Mouse (Mus musculus): ENCODE measurements around the gene Bend5. TPM values are rescaled to one million over a fixed set of nuclear protein-coding genes. Genes with fewer than 3 reads are reported as not detected.

The Bend5 gene
- polyA plus RNA-seq, 1 experiment: 24.3 TPM

- no peak overlapping the region for H3K27ac ChIP-seq (ENCODE audit: insufficient read depth, low read depth, low read length)
- H3K4me1 ChIP-seq (ENCODE audit: control insufficient read depth, insufficient read depth, low read length): peaks cover 6% of the 10 kb centered on the region; the same call in 1 of the 2 replicates
- no peak overlapping the region for H3K4me3 ChIP-seq (ENCODE audit: insufficient read depth, low read depth, low read length)
- TF ChIP-seq POLR2A (IDR thresholded peaks at IDR 0.05; ENCODE audit: low read depth, low read length) (no peak), CTCF (conservative IDR thresholded peaks at IDR 0.05; ENCODE audit: insufficient read depth, insufficient read length, low read depth, low read length) (no peak)
- WGBS: 12% methylated on average over 2 of the region's 2 CpGs
- no peak for DNase-seq
- no peaks in the 10 kb centered on the region for H3K27me3 ChIP-seq (replicated peaks; ENCODE audit: control insufficient read depth, insufficient read depth, low read length)
- H3K36me3 ChIP-seq (ENCODE audit: control insufficient read depth, insufficient read depth, low read length): no peaks in the 10 kb centered on the region
These were observed 14.1 kb upstream of the Bend5 start for GRCm38 (mm10) chr4:111400676-111401075.

DNA sequence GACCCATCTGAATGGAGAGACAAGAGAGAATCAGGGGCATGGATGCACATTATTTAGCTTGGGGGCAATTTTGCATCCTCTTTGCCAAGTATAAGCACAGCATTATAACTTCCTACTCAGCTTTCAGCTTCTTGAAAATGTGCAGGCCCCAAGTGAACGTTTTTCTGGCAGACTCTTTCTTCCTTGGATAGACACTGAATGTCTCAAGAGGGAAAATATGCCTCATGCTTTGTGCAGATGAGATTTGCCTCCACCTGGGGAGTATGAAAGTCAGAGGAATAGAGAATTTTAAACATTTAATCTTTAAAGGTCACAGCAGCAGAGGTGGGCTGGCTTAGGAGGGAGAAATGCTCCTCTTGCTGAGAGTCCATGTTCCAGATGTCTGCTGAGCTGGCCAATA is 11.6 kb upstream of the Bend5 start:
- no peaks in the 10 kb centered on the region for H3K27me3 ChIP-seq (replicated peaks; ENCODE audit: control insufficient read depth, insufficient read depth, low read length)
- TF ChIP-seq CTCF (conservative IDR thresholded peaks at IDR 0.05; ENCODE audit: insufficient read depth, insufficient read length, low read depth, low read length) (no peak), POLR2A (IDR thresholded peaks at IDR 0.05; ENCODE audit: low read depth, low read length) (no peak)
- WGBS: 57% methylated on average over 1 of the region's 1 CpGs
- no peaks in the 10 kb centered on the region for H3K36me3 ChIP-seq (ENCODE audit: control insufficient read depth, insufficient read depth, low read length)
- no peaks in the 10 kb centered on the region; the same call in 1 of the 2 replicates for H3K4me1 ChIP-seq (ENCODE audit: control insufficient read depth, insufficient read depth, low read length)
- no peak overlapping the region for H3K4me3 ChIP-seq (ENCODE audit: insufficient read depth, low read depth, low read length)
- H3K27ac ChIP-seq (ENCODE audit: insufficient read depth, low read depth, low read length): no peak overlapping the region
- DNase-seq: no peak

DNA sequence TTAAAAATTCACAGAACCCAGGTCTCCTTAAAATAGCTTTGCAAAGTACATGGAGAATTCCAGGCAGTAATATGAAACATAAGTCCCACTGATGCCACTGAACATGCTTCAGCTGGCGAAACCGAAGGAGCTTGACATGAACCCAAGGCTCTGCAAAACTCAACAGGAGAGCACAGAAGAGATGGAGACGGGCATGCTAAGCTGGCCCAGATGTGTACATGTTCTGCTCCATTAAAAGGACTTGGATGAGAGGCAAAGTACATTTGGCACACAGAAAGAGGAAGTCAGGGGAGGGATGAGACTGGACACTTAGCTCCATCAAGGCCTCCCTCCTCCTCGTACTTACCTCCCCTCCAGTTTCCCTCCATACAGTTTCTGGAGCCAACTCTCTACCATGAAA is 4.1 kb upstream of the Bend5 start:
- WGBS: 50% methylated on average over 4 of the region's 4 CpGs
- DNase-seq: peak; percentile 87
- no peak for TF ChIP-seq CTCF (conservative IDR thresholded peaks at IDR 0.05; ENCODE audit: insufficient read depth, insufficient read length, low read depth, low read length)
- no peak for TF ChIP-seq POLR2A (IDR thresholded peaks at IDR 0.05; ENCODE audit: low read depth, low read length)
- Histone ChIP-seq H3K4me1 (ENCODE audit: control insufficient read depth, insufficient read depth, low read length) (peaks cover 7% of the 10 kb centered on the region; the same call in 1 of the 2 replicates), H3K36me3 (ENCODE audit: control insufficient read depth, insufficient read depth, low read length) (no peaks in the 10 kb centered on the region), H3K27ac (ENCODE audit: insufficient read depth, low read depth, low read length) (peak overlapping the region; percentile 92), H3K4me3 (ENCODE audit: insufficient read depth, low read depth, low read length) (peak overlapping the region; percentile 51), H3K27me3 (replicated peaks; ENCODE audit: control insufficient read depth, insufficient read depth, low read length) (no peaks in the 10 kb centered on the region)

- peak overlapping the region; percentile 87 for H3K27ac ChIP-seq (ENCODE audit: insufficient read depth, low read depth, low read length)
- DNase-seq: peak; percentile 71
These were observed 407 bp upstream of the Bend5 start for GRCm38 (mm10) chr4:111414399-111414798.

GRCm38 (mm10) chr4:111416126-111416525 is 1.3 kb downstream of the Bend5 start:
- Histone ChIP-seq H3K4me1 (ENCODE audit: control insufficient read depth, insufficient read depth, low read length) (peaks cover 26% of the 10 kb centered on the region; the same call in 1 of the 2 replicates), H3K27me3 (replicated peaks; ENCODE audit: control insufficient read depth, insufficient read depth, low read length) (no peaks in the 10 kb centered on the region), H3K27ac (ENCODE audit: insufficient read depth, low read depth, low read length) (peak overlapping the region; percentile 87), H3K36me3 (ENCODE audit: control insufficient read depth, insufficient read depth, low read length) (no peaks in the 10 kb centered on the region; the same call in 1 of the 2 replicates), H3K4me3 (ENCODE audit: insufficient read depth, low read depth, low read length) (peak overlapping the region; percentile 75)
- 47% methylated on average over 3 of the region's 3 CpGs for WGBS
- DNase-seq: no peak
- no peak for TF ChIP-seq CTCF (conservative IDR thresholded peaks at IDR 0.05; ENCODE audit: insufficient read depth, insufficient read length, low read depth, low read length)
- no peak for TF ChIP-seq POLR2A (IDR thresholded peaks at IDR 0.05; ENCODE audit: low read depth, low read length)

More at GRCm38 (mm10) chr4:111414399-111414798, 407 bp upstream of the Bend5 start:
- under 1% methylated on average over 6 of the region's 6 CpGs for WGBS
- H3K4me3 ChIP-seq (ENCODE audit: insufficient read depth, low read depth, low read length): peak overlapping the region; percentile 75
- peaks cover 26% of the 10 kb centered on the region; the same call in 1 of the 2 replicates for H3K4me1 ChIP-seq (ENCODE audit: control insufficient read depth, insufficient read depth, low read length)
- no peaks in the 10 kb centered on the region for H3K27me3 ChIP-seq (replicated peaks; ENCODE audit: control insufficient read depth, insufficient read depth, low read length)
- no peak for TF ChIP-seq CTCF (conservative IDR thresholded peaks at IDR 0.05; ENCODE audit: insufficient read depth, insufficient read length, low read depth, low read length)
- TF ChIP-seq POLR2A (IDR thresholded peaks at IDR 0.05; ENCODE audit: low read depth, low read length): no peak
- H3K36me3 ChIP-seq (ENCODE audit: control insufficient read depth, insufficient read depth, low read length): no peaks in the 10 kb centered on the region

DNA sequence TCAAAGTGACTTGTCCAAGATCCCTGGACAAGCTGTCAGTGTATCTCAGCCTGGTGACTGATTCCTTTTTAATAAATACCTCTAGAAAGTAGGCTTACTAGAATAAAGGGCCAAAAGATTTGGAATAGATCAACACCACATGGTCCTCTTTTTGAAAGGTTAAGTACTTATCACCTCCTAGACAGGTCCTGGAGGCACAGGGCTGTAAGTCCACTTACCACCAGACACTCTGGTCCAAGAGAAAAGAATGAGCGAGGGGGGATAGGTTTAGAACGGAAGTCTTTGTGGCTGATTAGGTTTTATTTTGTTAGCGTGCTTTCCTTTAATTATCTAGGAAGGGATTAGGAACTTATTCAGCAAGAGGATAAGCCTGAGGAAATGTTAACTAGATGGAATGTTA is 1.7 kb downstream of the Bend5 start:
- TF ChIP-seq POLR2A (IDR thresholded peaks at IDR 0.05; ENCODE audit: low read depth, low read length): no peak
- no peak for TF ChIP-seq CTCF (conservative IDR thresholded peaks at IDR 0.05; ENCODE audit: insufficient read depth, insufficient read length, low read depth, low read length)
- H3K27ac ChIP-seq (ENCODE audit: insufficient read depth, low read depth, low read length): peak overlapping the region; percentile 87
- WGBS: 52% methylated on average over 3 of the region's 3 CpGs

GRCm38 (mm10) chr4:111417716-111418115 is 2.9 kb downstream of the Bend5 start:
- WGBS: 65% methylated on average over 5 of the region's 5 CpGs
- Histone ChIP-seq H3K27me3 (replicated peaks; ENCODE audit: control insufficient read depth, insufficient read depth, low read length) (no peaks in the 10 kb centered on the region), H3K27ac (ENCODE audit: insufficient read depth, low read depth, low read length) (peak overlapping the region; percentile 84), H3K36me3 (ENCODE audit: control insufficient read depth, insufficient read depth, low read length) (no peaks in the 10 kb centered on the region; the same call in 1 of the 2 replicates), H3K4me1 (ENCODE audit: control insufficient read depth, insufficient read depth, low read length) (peaks cover 39% of the 10 kb centered on the region; the same call in 1 of the 2 replicates), H3K4me3 (ENCODE audit: insufficient read depth, low read depth, low read length) (no peak overlapping the region)
- TF ChIP-seq POLR2A (IDR thresholded peaks at IDR 0.05; ENCODE audit: low read depth, low read length): no peak
- TF ChIP-seq CTCF (conservative IDR thresholded peaks at IDR 0.05; ENCODE audit: insufficient read depth, insufficient read length, low read depth, low read length): no peak
- DNase-seq: no peak

More for the DNA sequence above, 1.7 kb downstream of the Bend5 start:
- peaks cover 28% of the 10 kb centered on the region; the same call in 1 of the 2 replicates for H3K4me1 ChIP-seq (ENCODE audit: control insufficient read depth, insufficient read depth, low read length)
- H3K36me3 ChIP-seq (ENCODE audit: control insufficient read depth, insufficient read depth, low read length): no peaks in the 10 kb centered on the region; the same call in 1 of the 2 replicates
- H3K27me3 ChIP-seq (replicated peaks; ENCODE audit: control insufficient read depth, insufficient read depth, low read length): no peaks in the 10 kb centered on the region
- DNase-seq: no peak
- H3K4me3 ChIP-seq (ENCODE audit: insufficient read depth, low read depth, low read length): no peak overlapping the region
